Mouse (Mus musculus) liver, embryonic 16.5 days (tissue): ENCODE data around the gene Elk4. TPM values are rescaled to one million over a fixed set of nuclear protein-coding genes. Genes with fewer than 3 reads are reported as not detected.
A peak's percentile ranks its signal among the peaks of the same experiment; 100 is the strongest.

Experiments
- ATAC-seq: fragments of 200-750 bp; cut with Nextera tagmentation; 2 replicates; pipeline ENCODE4 v1.8.0; 2017; ENCODE audit warnings: low read depth, mild to moderate bottlenecking, moderate number of reproducible peaks, moderate library complexity
- H3K27ac ChIP-seq: fragments of 300-500 bp; sonication (generic); 2 replicates; pipeline ENCODE4 v1.5.1; 2014; ENCODE audit warnings: mild to moderate bottlenecking, low read length
- H3K27me3 ChIP-seq: fragments of 300-500 bp; sonication (generic); 2 replicates; pipeline ENCODE4 v1.6.1; 2014; ENCODE audit warnings: low read depth, low read length, mixed read lengths; ENCODE audit not compliant: control insufficient read depth, insufficient read depth
- H3K36me3 ChIP-seq: fragments of 300-500 bp; sonication (generic); 2 replicates; pipeline ENCODE4 v1.6.1; 2014; ENCODE audit warnings: mild to moderate bottlenecking; ENCODE audit not compliant: control insufficient read depth, insufficient read depth
- H3K4me1 ChIP-seq: fragments of 300-500 bp; sonication (generic); 2 replicates; pipeline ENCODE4 v1.6.1; 2014; ENCODE audit warnings: low read depth, low read length, mixed read lengths; ENCODE audit not compliant: control insufficient read depth
- H3K4me2 ChIP-seq: fragments of 300-500 bp; sonication (generic); 2 replicates; pipeline ENCODE4 v1.6.1; 2014; ENCODE audit warnings: low read depth, low read length, mixed read lengths
- H3K4me3 ChIP-seq: fragments of 300-500 bp; sonication (generic); 2 replicates; pipeline ENCODE4 v1.5.1; 2014; ENCODE audit warnings: low read depth, mild to moderate bottlenecking, low read length
- H3K9ac ChIP-seq: fragments of 300-500 bp; sonication (generic); 2 replicates; pipeline ENCODE4 v1.6.1; 2014; ENCODE audit warnings: low read depth, low read length
- H3K9me3 ChIP-seq: fragments of 300-500 bp; sonication (generic); replicated peaks from 2 replicates; pipeline ENCODE4 v1.6.1; 2016; ENCODE audit warnings: low read length; ENCODE audit not compliant: control insufficient read depth
- WGBS: fragments of 180-500 bp; shearing (Covaris S2); extraction: QIAGEN DNeasy Blood & Tissue Kit; methylation state at CpG from one replicate; pipeline ENCODE4 v1.1.7; 2014; ENCODE audit not compliant: insufficient replicate concordance; 5-methylcytosine and 5-hydroxymethylcytosine counted together
- polyA plus RNA-seq: library from polyadenylated mRNA; unstranded; fragments of >200 nt; fragmentation: Nextera tagmentation; extraction: Ambion mirVana; gene quantifications from 2 replicates; pipeline ENCODE4 v1.2.1, GENCODE M21; 2015

The Elk4 gene
- polyA plus RNA-seq, 1 experiment from 2014 or later: 10.0 TPM

GRCm38 (mm10) chr1:132006721-132007120 lies 686 bp upstream of the Elk4 start:
- H3K36me3 ChIP-seq: no peaks in the 10 kb centered on the region
- no peaks in the 10 kb centered on the region for H3K27me3 ChIP-seq
- WGBS: 33% methylated on average over 5 of the region's 5 CpGs
- H3K4me1 ChIP-seq: peaks cover 35% of the 10 kb centered on the region
- H3K9ac ChIP-seq: peak overlapping the region; percentile 91
- H3K4me2 ChIP-seq: peak overlapping the region; percentile 65
- H3K27ac ChIP-seq: peak overlapping the region; percentile 98
- peak overlapping the region; percentile 89 for H3K4me3 ChIP-seq
- H3K9me3 ChIP-seq: no peaks in the 10 kb centered on the region
- no peak for ATAC-seq

- no peaks in the 10 kb centered on the region for H3K9me3 ChIP-seq
- H3K27me3 ChIP-seq: no peaks in the 10 kb centered on the region
- H3K4me3 ChIP-seq: peak overlapping the region; percentile 89
- H3K9ac ChIP-seq: peak overlapping the region; percentile 91
- peak overlapping the region; percentile 91 for H3K4me2 ChIP-seq
- peaks cover 37% of the 10 kb centered on the region for H3K4me1 ChIP-seq
- peak overlapping the region; percentile 98 for H3K27ac ChIP-seq
- ATAC-seq: peak; percentile 93
- no peaks in the 10 kb centered on the region for H3K36me3 ChIP-seq
- WGBS: under 1% methylated on average over 72 of the region's 72 CpGs
Measured at GRCm38 (mm10) chr1:132007828-132008827, 721 bp downstream of the Elk4 start.

GRCm38 (mm10) chr1:132008881-132009644 lies 1.7 kb downstream of the Elk4 start:
- Histone ChIP-seq H3K9ac (peak overlapping the region; percentile 91), H3K4me2 (peak overlapping the region; percentile 91), H3K27ac (peak overlapping the region; percentile 98), H3K4me3 (peak overlapping the region; percentile 89), H3K36me3 (no peaks in the 10 kb centered on the region), H3K27me3 (no peaks in the 10 kb centered on the region), H3K4me1 (peaks cover 37% of the 10 kb centered on the region), H3K9me3 (no peaks in the 10 kb centered on the region)
- ATAC-seq: no peak
- 15% methylated on average over 8 of the region's 8 CpGs for WGBS

- WGBS: 54% methylated on average over 17 of the region's 17 CpGs
- no peak for ATAC-seq
- Histone ChIP-seq H3K4me3 (peak overlapping the region; percentile 12; the same call in 1 of the 2 replicates), H3K27me3 (no peaks in the 10 kb centered on the region), H3K36me3 (peaks cover 14% of the 10 kb centered on the region; the same call in 1 of the 2 replicates), H3K9ac (no peak overlapping the region), H3K27ac (peak overlapping the region; percentile 51), H3K4me1 (peaks cover 36% of the 10 kb centered on the region), H3K4me2 (peak overlapping the region; percentile 30; the same call in 1 of the 2 replicates), H3K9me3 (no peaks in the 10 kb centered on the region)
Measured at GRCm38 (mm10) chr1:132010632-132011501, 3.5 kb downstream of the Elk4 start.

GRCm38 (mm10) chr1:132011785-132012184 lies 4.4 kb downstream of the Elk4 start:
- Histone ChIP-seq H3K4me1 (peaks cover 28% of the 10 kb centered on the region), H3K27me3 (no peaks in the 10 kb centered on the region), H3K27ac (no peak overlapping the region), H3K9me3 (no peaks in the 10 kb centered on the region), H3K4me3 (no peak overlapping the region), H3K4me2 (no peak overlapping the region), H3K36me3 (peaks cover 14% of the 10 kb centered on the region), H3K9ac (no peak overlapping the region)
- ATAC-seq: no peak
- 65% methylated on average over 2 of the region's 2 CpGs for WGBS

- no peaks in the 10 kb centered on the region for H3K27me3 ChIP-seq
- H3K27ac ChIP-seq: no peak overlapping the region
- 84% methylated on average over 8 of the region's 8 CpGs for WGBS
- H3K4me1 ChIP-seq: peaks cover 27% of the 10 kb centered on the region
- H3K36me3 ChIP-seq: peaks cover 18% of the 10 kb centered on the region
- H3K4me2 ChIP-seq: no peak overlapping the region
- H3K4me3 ChIP-seq: no peak overlapping the region
- no peaks in the 10 kb centered on the region for H3K9me3 ChIP-seq
- no peak for ATAC-seq
- H3K9ac ChIP-seq: no peak overlapping the region
Measured at GRCm38 (mm10) chr1:132012861-132013260, 5.5 kb downstream of the Elk4 start.

GRCm38 (mm10) chr1:132014800-132015199 lies 7.4 kb downstream of the Elk4 start:
- Histone ChIP-seq H3K27me3 (no peaks in the 10 kb centered on the region), H3K4me3 (no peak overlapping the region), H3K9ac (no peak overlapping the region), H3K9me3 (no peaks in the 10 kb centered on the region), H3K27ac (no peak overlapping the region), H3K4me1 (peaks cover 16% of the 10 kb centered on the region), H3K36me3 (peaks cover 34% of the 10 kb centered on the region), H3K4me2 (no peak overlapping the region)
- 90% methylated on average over 1 of the region's 1 CpGs for WGBS
- no peak for ATAC-seq

GRCm38 (mm10) chr1:132016691-132017090 lies 9.3 kb downstream of the Elk4 start:
- WGBS: 82% methylated on average over 1 of the region's 1 CpGs

More at GRCm38 (mm10) chr1:132016691-132017090, 9.3 kb downstream of the Elk4 start:
- Histone ChIP-seq H3K27me3 (no peaks in the 10 kb centered on the region), H3K4me1 (peaks cover 2% of the 10 kb centered on the region), H3K9me3 (no peaks in the 10 kb centered on the region), H3K27ac (no peak overlapping the region), H3K9ac (no peak overlapping the region), H3K4me3 (no peak overlapping the region), H3K36me3 (peaks cover 45% of the 10 kb centered on the region), H3K4me2 (no peak overlapping the region)
- no peak for ATAC-seq
